Mouse (Mus musculus) limb, embryonic 13.5 days (tissue): ENCODE results near the gene Aldob. TPM values are rescaled to one million over a fixed set of nuclear protein-coding genes. Genes with fewer than 3 reads are reported as not detected.
"Not testable (repeated sequence)": the region's sequence is repeated elsewhere in the genome, so short reads cannot be mapped to it uniquely, and the experiment has no call there.

Experiments
- ATAC-seq: fragments of 200-750 bp; cut with Nextera tagmentation; 2 replicates; pipeline ENCODE4 v1.8.0; 2017; ENCODE audit warnings: low read depth, moderate number of reproducible peaks, moderate TSS enrichment; ENCODE audit not compliant: low FRiP score
- H3K27ac ChIP-seq: fragments of 300-500 bp; sonication (generic); 2 replicates; pipeline ENCODE4 v1.5.1; 2015; ENCODE audit warnings: inconsistent platforms, mild to moderate bottlenecking, moderate library complexity
- H3K27me3 ChIP-seq: fragments of 300-500 bp; sonication (generic); 2 replicates; pipeline ENCODE4 v1.6.1; 2015; ENCODE audit warnings: mild to moderate bottlenecking, inconsistent platforms
- H3K36me3 ChIP-seq: fragments of 300-500 bp; sonication (generic); 2 replicates; pipeline ENCODE4 v1.6.1; 2015; ENCODE audit warnings: inconsistent platforms, mild to moderate bottlenecking, moderate library complexity
- H3K4me1 ChIP-seq: fragments of 300-500 bp; sonication (generic); 2 replicates; pipeline ENCODE4 v1.6.1; 2015; ENCODE audit warnings: inconsistent platforms
- H3K4me2 ChIP-seq: fragments of 300-500 bp; sonication (generic); replicated peaks from 2 replicates; pipeline ENCODE4 v1.6.1; 2015; ENCODE audit warnings: inconsistent platforms, mild to moderate bottlenecking, moderate library complexity
- H3K4me3 ChIP-seq: fragments of 300-500 bp; sonication (generic); 2 replicates; pipeline ENCODE4 v1.5.1; 2015; ENCODE audit warnings: moderate library complexity, mild to moderate bottlenecking, inconsistent platforms
- H3K9ac ChIP-seq: fragments of 300-500 bp; sonication (generic); 2 replicates; pipeline ENCODE4 v1.6.1; 2015; ENCODE audit warnings: mild to moderate bottlenecking, inconsistent platforms
- H3K9me3 ChIP-seq: fragments of 300-500 bp; sonication (generic); 2 replicates; pipeline ENCODE4 v1.6.1; 2016; ENCODE audit warnings: inconsistent platforms
- WGBS: fragments of 180-500 bp; shearing (Covaris S2); methylation state at CpG from one replicate; pipeline ENCODE4 v1.1.7; 2015; 5-methylcytosine and 5-hydroxymethylcytosine counted together
- polyA plus RNA-seq: library from polyadenylated mRNA; unstranded; fragments of >200 nt; fragmentation: Nextera tagmentation; extraction: Ambion mirVana; gene quantifications from 2 replicates; pipeline ENCODE4 v1.2.1, GENCODE M21; 2015

Gene Aldob
- polyA plus RNA-seq, 1 experiment from 2014 or later, result 0.20 TPM

- no peaks in the 10 kb centered on the region for H3K27me3 ChIP-seq
- peak overlapping the region; percentile 65 for H3K4me3 ChIP-seq
- no peaks in the 10 kb centered on the region for H3K9me3 ChIP-seq
- under 1% methylated on average over 17 of the region's 17 CpGs for WGBS
- H3K27ac ChIP-seq, result no peak overlapping the region
- peak overlapping the region; percentile 71 for H3K4me2 ChIP-seq
- H3K36me3 ChIP-seq, result peaks cover 34% of the 10 kb centered on the region
- peaks cover 18% of the 10 kb centered on the region for H3K4me1 ChIP-seq
- ATAC-seq, result peak; percentile 69
- peak overlapping the region; percentile 78 for H3K9ac ChIP-seq
These were observed 28.0 kb downstream of the Aldob start for GRCm38 (mm10) chr4:49521346-49521745.

GRCm38 (mm10) chr4:49520572-49521340 is 28.6 kb downstream of the Aldob start, which contains the start of the genes Mrpl50 and Zfp189:
Mrpl50 (minus strand) TSS chr4:49521093.
Zfp189 (plus strand) TSS chr4:49521176.
- Histone ChIP-seq H3K9ac (peak within 1 kb of the TSS; percentile 82), H3K9me3 (no peaks in the 10 kb centered on the region), H3K36me3 (peaks cover 28% of the 10 kb centered on the region), H3K4me2 (peak within 1 kb of the TSS; percentile 71), H3K4me3 (peak within 1 kb of the TSS; percentile 65), H3K4me1 (peaks cover 18% of the 10 kb centered on the region), H3K27ac (peak within 1 kb of the TSS; percentile 45; the same call in 1 of the 2 replicates), H3K27me3 (no peaks in the 10 kb centered on the region)
- peak; percentile 100 for ATAC-seq
- WGBS, result under 1% methylated on average over 41 of the region's 41 CpGs

GRCm38 (mm10) chr4:49519476-49519875 is 29.9 kb downstream of the Aldob start:
- H3K9me3 ChIP-seq, result no peaks in the 10 kb centered on the region
- H3K4me3 ChIP-seq, result peak overlapping the region; percentile 18
- H3K27me3 ChIP-seq, result no peaks in the 10 kb centered on the region
- peaks cover 24% of the 10 kb centered on the region for H3K36me3 ChIP-seq
- H3K4me1 ChIP-seq, result peaks cover 18% of the 10 kb centered on the region
- H3K9ac ChIP-seq, result no peak overlapping the region
- ATAC-seq, result no peak
- WGBS, result 65% methylated on average over 5 of the region's 5 CpGs
- no peak overlapping the region for H3K27ac ChIP-seq
- H3K4me2 ChIP-seq, result peak overlapping the region; percentile 66

- Histone ChIP-seq H3K4me3 (no peak overlapping the region), H3K27ac (no peak overlapping the region), H3K36me3 (peaks cover 29% of the 10 kb centered on the region), H3K27me3 (no peaks in the 10 kb centered on the region), H3K9ac (no peak overlapping the region), H3K4me2 (no peak overlapping the region), H3K9me3 (no peaks in the 10 kb centered on the region), H3K4me1 (peaks cover 10% of the 10 kb centered on the region)
- no peak for ATAC-seq
- WGBS, result 95% methylated on average over 6 of the region's 6 CpGs
These were observed 34.9 kb downstream of the Aldob start for GRCm38 (mm10) chr4:49514441-49514840.

GRCm38 (mm10) chr4:49512636-49513035 is 36.7 kb downstream of the Aldob start:
- Histone ChIP-seq H3K9ac (no peak overlapping the region), H3K4me3 (no peak overlapping the region), H3K4me2 (no peak overlapping the region), H3K27me3 (no peaks in the 10 kb centered on the region), H3K27ac (no peak overlapping the region), H3K9me3 (no peaks in the 10 kb centered on the region), H3K36me3 (peaks cover 24% of the 10 kb centered on the region), H3K4me1 (peaks cover 8% of the 10 kb centered on the region; the same call in 1 of the 2 replicates)
- no peak for ATAC-seq
- 32% methylated on average over 4 of the region's 4 CpGs for WGBS

DNA sequence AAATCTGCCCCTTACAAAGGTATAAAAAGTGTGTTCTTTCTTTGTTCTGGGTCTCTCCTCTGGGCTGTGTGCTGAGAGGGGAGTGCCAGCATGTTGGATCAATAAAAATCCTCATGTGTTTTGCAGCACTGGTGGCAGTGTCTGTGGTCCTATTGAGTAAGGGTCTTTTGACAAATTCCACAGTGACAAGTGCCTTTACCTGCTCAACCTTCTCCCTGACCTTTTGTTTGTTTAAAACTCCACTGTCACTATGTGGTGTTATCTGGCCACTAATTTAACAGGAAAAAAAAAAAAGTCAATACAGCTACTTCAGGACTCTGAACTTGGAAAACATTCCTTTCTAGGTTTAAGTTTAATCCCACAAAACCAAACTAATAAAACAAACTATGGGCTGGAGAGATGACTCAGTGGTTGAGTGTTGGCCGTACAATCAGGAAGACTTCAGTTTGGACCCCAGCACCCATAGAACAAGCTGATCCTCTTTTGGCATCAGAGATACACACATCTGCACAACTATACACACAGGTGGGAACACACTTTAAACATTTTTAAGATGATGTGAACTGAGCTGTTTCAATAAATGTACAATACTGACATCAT is 39.0 kb downstream of the Aldob start:
- WGBS, result 85% methylated on average over 1 of the region's 1 CpGs
- not testable (repeated sequence) for H3K4me2 ChIP-seq, H3K9me3 ChIP-seq, H3K9ac ChIP-seq, H3K4me3 ChIP-seq, H3K27ac ChIP-seq, H3K4me1 ChIP-seq, ATAC-seq, H3K27me3 ChIP-seq
- peaks cover 23% of the 10 kb centered on the region for H3K36me3 ChIP-seq

- H3K27me3 ChIP-seq, result no peaks in the 10 kb centered on the region
- peaks cover 19% of the 10 kb centered on the region for H3K36me3 ChIP-seq
- H3K4me2 ChIP-seq, result no peak overlapping the region
- no peaks in the 10 kb centered on the region for H3K9me3 ChIP-seq
- H3K27ac ChIP-seq, result no peak overlapping the region
- 86% methylated on average over 2 of the region's 2 CpGs for whole genome bisulfite sequencing
- no peak for ATAC-seq
- no peak overlapping the region for H3K9ac ChIP-seq
- no peak overlapping the region for H3K4me3 ChIP-seq
- H3K4me1 ChIP-seq, result peaks cover 8% of the 10 kb centered on the region; the same call in 1 of the 2 replicates
These were observed 40.2 kb downstream of the Aldob start for GRCm38 (mm10) chr4:49509183-49509582.

DNA sequence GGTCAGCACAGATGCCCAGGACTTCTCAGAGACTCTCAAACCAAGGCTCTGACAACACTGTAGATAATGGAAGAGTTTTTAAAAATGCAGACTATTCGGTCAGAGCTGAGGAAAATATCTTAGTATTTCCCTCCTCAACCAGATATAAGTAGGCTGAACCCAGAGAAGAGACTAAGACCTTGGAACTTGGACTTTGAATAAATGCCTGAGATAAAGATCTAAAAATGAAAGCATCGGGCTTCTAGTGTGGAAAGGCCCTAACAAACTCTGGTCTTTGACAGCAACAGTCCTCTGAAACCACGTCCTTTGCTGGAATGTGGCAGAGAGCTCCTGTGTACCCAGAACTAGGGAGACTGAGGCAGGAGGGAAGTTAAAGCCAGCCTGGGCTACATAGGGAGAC is 43.0 kb downstream of the Aldob start, which contains the start of gene Baat:
TSS of gene Baat (minus strand) at position 172 of the 400 bp plus-strand sequence.
- Histone ChIP-seq H3K36me3 (no peaks in the 10 kb centered on the region), H3K4me1 (no peaks in the 10 kb centered on the region), H3K9ac (no peak within 1 kb of the TSS), H3K27me3 (no peaks in the 10 kb centered on the region), H3K9me3 (no peaks in the 10 kb centered on the region), H3K4me2 (no peak within 1 kb of the TSS), H3K27ac (no peak within 1 kb of the TSS), H3K4me3 (no peak within 1 kb of the TSS)
- WGBS, result 75% methylated on average over 3 of the region's 3 CpGs
- no peak for ATAC-seq

DNA sequence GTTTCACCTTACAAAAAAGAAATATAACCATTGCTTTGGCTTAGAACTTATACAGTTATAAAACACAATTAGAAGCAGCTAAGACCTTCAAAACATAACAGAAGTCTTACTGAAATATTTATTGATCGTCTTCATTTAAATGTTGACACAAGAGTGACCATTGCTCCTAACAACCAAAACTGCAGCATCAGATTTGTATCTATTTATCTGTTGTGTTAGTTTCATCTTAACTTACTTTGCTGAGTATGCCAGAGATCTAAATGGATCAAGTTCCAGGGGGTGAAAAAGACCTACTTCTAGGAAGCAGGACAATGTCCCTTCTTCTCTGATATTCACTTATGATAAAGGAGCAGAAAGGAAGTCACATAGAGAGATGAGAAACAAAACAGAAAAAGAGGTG is 45.8 kb downstream of the Aldob start:
- Histone ChIP-seq H3K4me3 (no peak overlapping the region), H3K27me3 (no peaks in the 10 kb centered on the region), H3K9ac (no peak overlapping the region), H3K27ac (no peak overlapping the region), H3K4me2 (no peak overlapping the region), H3K9me3 (no peaks in the 10 kb centered on the region), H3K4me1 (no peaks in the 10 kb centered on the region), H3K36me3 (no peaks in the 10 kb centered on the region)
- WGBS, result 91% methylated on average over 1 of the region's 1 CpGs
- no peak for ATAC-seq

Other genes with a start within 250 kb of the Aldob start
- gene Acnat2, start 141.4 kb downstream of the Aldob start, polyA plus RNA-seq, result not detected in 2 replicates
- gene Acnat1, start 75.6 kb downstream of the Aldob start, polyA plus RNA-seq, result 0.10 TPM in 1 of 2 replicates, not detected in the other
- 0.11 TPM in 1 of 2 replicates, not detected in the other for gene Baat, start 43.0 kb downstream of the Aldob start, polyA plus RNA-seq
- 87.0 and 87.1 TPM in 2 replicates for gene Mrpl50, start 28.5 kb downstream of the Aldob start, polyA plus RNA-seq
- 11.7 and 14.0 TPM in 2 replicates for gene Zfp189, start 28.4 kb downstream of the Aldob start, polyA plus RNA-seq
- gene Tmem246, start 48.3 kb upstream of the Aldob start, polyA plus RNA-seq, result 32.0 and 34.1 TPM in 2 replicates
- gene Rnf20, start 82.5 kb upstream of the Aldob start, polyA plus RNA-seq, result 54.1 and 56.5 TPM in 2 replicates
- gene Ppp3r2, start 132.5 kb upstream of the Aldob start, polyA plus RNA-seq, result 0.22 and 0.24 TPM in 2 replicates